Mouse (Mus musculus) layer of hippocampus, postnatal 14 days (tissue): Measurements from ENCODE around the gene Mfsd7a. TPM values are rescaled to one million over a fixed set of nuclear protein-coding genes. Genes with fewer than 3 reads are reported as not detected.
"Not testable (repeated sequence)": the region's sequence is repeated elsewhere in the genome, so short reads cannot be mapped to it uniquely, and the experiment has no call there.

Experiments used
- DNase-seq, 2 experiments: peaks; one replicate each; pipeline ENCODE4 v3.0.0; 2021 to 2022; ENCODE audit warnings: low spot score in 2 of 2, mixed read lengths in 1 of 2
- long read RNA-seq, 2 experiments: library from polyadenylated mRNA; stranded (forward); transcript quantifications; one replicate each; pipeline ENCODE4 v2.0.0; 2021
- total RNA-seq, 2 experiments: library from RNA; stranded (reverse); gene quantifications; 2 replicates each; pipeline ENCODE4 v1.2.3; 2021

Gene Mfsd7a
- total RNA-seq = under 1 TPM; 0.58 to 0.98 TPM
- long read RNA-seq, experiment 1 = 0 reads
- long read RNA-seq, experiment 2 = 0 reads

- no peak for DNase-seq
Observed at GRCm38 (mm10) chr5:108448785-108449668, at the start of gene Mfsd7a. Mfsd7a (minus strand) TSS chr5:108448891.

GRCm38 (mm10) chr5:108486148-108486547 is 37.5 kb upstream of the Mfsd7a start:
- not testable (repeated sequence) for DNase-seq

GRCm38 (mm10) chr5:108485239-108485638 is 36.5 kb upstream of the Mfsd7a start:
- DNase-seq = no peak

GRCm38 (mm10) chr5:108483006-108483405 is 34.3 kb upstream of the Mfsd7a start:
- DNase-seq = no peak

- DNase-seq = peak in 1 of 2 experiments; percentile 43
Observed at GRCm38 (mm10) chr5:108475977-108476376, 27.3 kb upstream of the Mfsd7a start.

- DNase-seq = no peak
Observed at GRCm38 (mm10) chr5:108473737-108474136, 25.0 kb upstream of the Mfsd7a start.

- DNase-seq = no peak
Observed at GRCm38 (mm10) chr5:108469617-108470016, 20.9 kb upstream of the Mfsd7a start.

GRCm38 (mm10) chr5:108466647-108467046 is 18.0 kb upstream of the Mfsd7a start:
- DNase-seq = no peak

GRCm38 (mm10) chr5:108465131-108465891 is 16.6 kb upstream of the Mfsd7a start:
- DNase-seq = no peak

- no peak for DNase-seq
Observed at GRCm38 (mm10) chr5:108462446-108462845, 13.8 kb upstream of the Mfsd7a start.

- peak; percentile 97 to 98 for DNase-seq
Observed at GRCm38 (mm10) chr5:108461082-108462065, 12.7 kb upstream of the Mfsd7a start, which contains the start of gene Pcgf3. Pcgf3 (plus strand) TSS chr5:108461232.

GRCm38 (mm10) chr5:108460461-108460860 is 11.8 kb upstream of the Mfsd7a start:
- no peak for DNase-seq

- no peak for DNase-seq
Observed at GRCm38 (mm10) chr5:108458706-108459105, 10.0 kb upstream of the Mfsd7a start.

GRCm38 (mm10) chr5:108454094-108454493 is 5.4 kb upstream of the Mfsd7a start:
- no peak for DNase-seq

GRCm38 (mm10) chr5:108452422-108452821 is 3.7 kb upstream of the Mfsd7a start:
- DNase-seq = no peak

- no peak for DNase-seq
Observed at GRCm38 (mm10) chr5:108451611-108452010, 2.9 kb upstream of the Mfsd7a start.

- no peak for DNase-seq
Observed at GRCm38 (mm10) chr5:108450837-108451540, 2.3 kb upstream of the Mfsd7a start.

GRCm38 (mm10) chr5:108447857-108448256 is 834 bp downstream of the Mfsd7a start:
- DNase-seq = no peak

GRCm38 (mm10) chr5:108446973-108447372 is 1.7 kb downstream of the Mfsd7a start:
- DNase-seq = no peak

GRCm38 (mm10) chr5:108436101-108436500 is 12.6 kb downstream of the Mfsd7a start:
- DNase-seq = no peak
